Mouse (Mus musculus) bone marrow macrophage, adult 2 months (primary cell): ENCODE results near the gene Ccdc73.

ENCODE experiments used
- CTCF ChIP-seq: IDR thresholded peaks from 2 replicates; pipeline ENCODE4 v1.5.1; 2012; ENCODE audit warnings: low read depth, mild to moderate bottlenecking, low read length, moderate library complexity
- POLR2A ChIP-seq: IDR thresholded peaks from 2 replicates; pipeline ENCODE4 v1.6.1; 2012; ENCODE audit warnings: mild to moderate bottlenecking, low read depth, low read length, borderline replicate concordance

GRCm38 (mm10) chr2:104854836-104855235 lies 12.8 kb upstream of the Ccdc73 start:
- TF ChIP-seq CTCF (no peak), POLR2A (no peak)
